Mouse (Mus musculus) megakaryocyte progenitor cell, adult 5-6 weeks (primary cell): ENCODE measurements around the gene Slc25a25. TPM values are rescaled to one million over a fixed set of nuclear protein-coding genes. Genes with fewer than 3 reads are reported as not detected.

Experiments used
- ATAC-seq: replicated peaks from 2 replicates; pipeline ENCODE4 v1.8.0; 2016; ENCODE audit warnings: mild to moderate bottlenecking, moderate TSS enrichment, inconsistent platforms; ENCODE audit not compliant: poor library complexity
- total RNA-seq, 2 experiments: library from RNA; stranded (forward) in 1 of 2; stranded (reverse) in 1 of 2; fragments of 157-497, 149-512 nt in 1 of 2; fragments of 200-1000 nt in 1 of 2; gene quantifications; 2 replicates each; pipeline versions ENCODE4 v1.2.3 to v1.2.4; 2015 to 2017

Gene Slc25a25
- total RNA-seq, 2 experiments from 2014 or later, result 5.2 to 11.5 TPM

DNA sequence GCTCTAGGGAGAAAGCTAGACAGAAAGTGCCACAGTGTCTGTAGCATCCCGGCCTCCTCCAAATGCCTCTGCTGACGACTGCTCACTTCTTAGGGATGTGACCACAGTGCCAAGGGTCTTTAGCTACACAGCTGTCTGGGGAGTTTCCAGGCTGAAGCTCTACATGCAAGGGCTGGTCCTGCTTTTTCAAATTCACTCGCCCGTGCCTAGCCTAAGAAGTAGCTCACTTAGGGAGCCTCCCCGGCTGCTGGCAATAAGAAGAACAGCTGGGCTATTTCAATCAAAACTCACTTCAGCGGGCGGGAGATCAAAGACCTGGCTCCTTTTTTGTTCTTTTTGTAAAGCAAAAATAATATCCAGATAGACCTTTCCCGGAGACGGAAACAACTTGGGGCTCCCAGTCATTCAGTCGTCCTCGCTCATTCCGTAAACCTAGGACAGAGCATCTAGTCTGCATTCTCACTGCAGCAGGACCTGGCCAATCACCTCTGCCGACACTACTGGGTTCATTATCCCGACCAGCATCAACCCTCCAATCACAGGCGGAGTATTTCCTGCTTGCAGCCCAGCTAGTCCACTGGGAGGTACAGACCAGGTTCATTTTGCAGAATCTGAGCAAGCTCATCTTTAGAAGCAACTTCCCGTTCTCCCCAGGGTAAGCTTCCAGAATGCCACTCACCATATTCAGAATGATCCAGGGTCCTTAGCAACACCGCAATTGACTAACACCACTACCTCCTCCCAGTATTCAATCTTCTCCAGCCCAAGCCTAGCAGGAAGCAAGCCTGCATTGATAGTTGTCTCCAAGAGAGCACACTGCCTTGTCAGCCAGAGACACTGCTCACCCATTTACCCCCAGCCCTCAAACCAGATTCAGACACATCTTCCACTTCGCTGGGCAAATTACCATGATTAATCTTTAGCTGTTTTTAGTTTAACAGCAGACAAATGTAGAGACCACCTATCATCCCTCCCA lies 20.3 kb downstream of the Slc25a25 start:
- no peak for ATAC-seq

DNA sequence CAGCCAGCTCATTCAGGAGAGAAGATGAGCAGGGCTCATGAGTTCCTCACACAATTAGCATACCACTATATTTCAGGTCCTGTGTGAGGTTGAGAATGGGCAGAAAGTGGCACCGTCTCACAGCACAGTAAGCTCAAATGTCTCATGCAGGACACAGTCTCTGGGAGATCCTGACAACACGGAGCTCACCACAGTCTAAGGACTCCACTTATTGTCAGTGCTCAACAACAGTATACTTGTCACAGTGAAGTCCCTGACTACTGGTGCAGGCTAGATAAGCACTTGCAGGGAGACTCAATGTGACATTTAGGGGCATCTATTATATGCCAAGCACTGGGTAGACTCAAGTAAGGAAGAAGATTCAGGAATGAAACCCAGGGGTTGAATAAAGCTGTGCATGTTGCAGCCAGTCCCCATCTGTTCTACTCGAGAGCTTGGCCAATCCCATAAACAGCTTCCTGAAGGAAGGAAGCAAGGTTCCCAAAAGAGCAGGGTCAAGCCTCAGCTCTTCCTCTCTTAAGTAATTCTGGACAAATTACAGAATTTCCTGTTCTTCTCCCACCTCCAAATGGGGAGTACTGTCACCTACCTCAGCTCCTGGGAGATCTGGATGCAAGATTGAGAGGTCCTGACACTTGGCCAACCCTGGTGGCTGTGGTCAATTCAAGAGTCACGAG lies 21.9 kb downstream of the Slc25a25 start:
- peak; percentile 63 for ATAC-seq

DNA sequence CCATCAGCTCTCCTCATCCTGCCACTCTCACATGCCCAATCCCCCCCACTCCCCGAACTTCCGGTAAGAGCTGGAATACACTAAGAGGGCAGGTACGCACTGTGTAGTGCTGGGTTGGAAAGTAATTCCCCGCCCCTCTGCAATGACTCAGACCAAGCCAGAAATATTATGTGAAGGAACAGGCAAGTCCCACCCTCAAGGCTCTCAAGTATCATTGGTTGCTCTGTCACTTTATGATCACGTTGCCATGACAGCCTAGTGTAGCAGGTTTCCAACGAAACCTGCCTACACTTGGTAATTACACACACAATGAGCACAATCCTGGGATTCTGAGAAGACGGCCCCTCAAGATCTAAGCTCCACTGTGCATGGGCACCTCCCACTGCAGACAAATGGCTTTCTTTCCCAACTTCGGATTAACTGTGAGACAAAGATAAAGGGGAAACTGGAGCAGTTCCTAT lies 23.0 kb downstream of the Slc25a25 start:
- peak; percentile 53 for ATAC-seq

DNA sequence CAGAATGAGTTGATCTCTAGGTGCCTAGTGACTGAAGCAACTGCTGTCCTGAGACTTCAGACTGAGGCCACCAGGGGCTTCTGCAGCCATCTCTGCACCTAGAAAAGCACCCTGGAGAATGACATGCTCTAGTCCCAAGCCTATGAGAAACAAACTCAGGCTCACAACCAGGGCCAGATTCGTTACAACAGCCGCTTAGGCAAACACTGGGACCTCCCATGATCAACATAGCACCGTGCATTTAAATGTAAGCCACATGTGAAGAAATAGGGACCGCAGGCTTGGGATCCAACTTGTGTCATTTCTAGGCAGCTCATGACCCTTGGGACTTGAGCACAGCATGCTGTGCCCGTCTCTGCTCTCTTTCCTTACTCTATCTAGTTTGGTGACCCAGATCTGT lies 23.5 kb downstream of the Slc25a25 start:
- ATAC-seq, result no peak

DNA sequence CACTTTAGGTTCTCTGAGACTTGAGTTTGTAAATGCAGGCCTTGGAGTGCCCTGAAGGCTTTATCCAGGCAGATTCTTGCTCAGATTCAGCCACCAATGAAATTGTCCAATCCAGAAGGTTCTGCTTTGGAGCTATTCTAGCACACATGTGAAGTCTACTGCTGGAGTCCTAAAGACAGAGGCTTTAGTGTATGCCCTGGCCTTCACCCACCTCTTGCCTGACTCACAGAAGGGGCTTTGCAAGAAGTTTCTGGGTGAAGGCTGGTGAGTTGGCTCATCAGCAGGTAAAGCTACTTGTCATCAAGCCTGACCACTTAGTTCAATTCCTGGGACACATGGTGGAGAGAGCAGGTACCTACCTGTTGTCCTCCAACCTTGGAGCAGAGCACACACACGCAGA lies 25.1 kb downstream of the Slc25a25 start:
- ATAC-seq, result no peak

DNA sequence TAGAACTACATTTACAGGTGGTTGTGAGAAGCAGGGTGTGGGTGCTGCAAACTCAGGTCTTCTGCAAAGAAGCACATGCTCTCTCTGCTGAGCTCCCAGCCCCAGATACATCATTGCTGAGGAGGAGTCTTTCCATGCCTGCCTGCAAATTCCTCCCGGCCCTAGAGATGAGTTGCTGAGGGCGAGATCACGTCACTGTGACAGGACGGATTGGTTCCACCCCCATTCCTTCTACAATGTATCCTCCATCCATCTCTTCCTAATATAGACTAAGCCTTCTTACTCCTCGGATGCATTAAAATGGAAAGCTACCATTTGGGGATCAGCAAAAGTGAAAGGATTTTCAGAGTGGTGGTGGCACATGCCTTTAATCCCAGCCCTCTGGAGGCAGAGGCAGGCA lies 25.7 kb downstream of the Slc25a25 start:
- no peak for ATAC-seq

DNA sequence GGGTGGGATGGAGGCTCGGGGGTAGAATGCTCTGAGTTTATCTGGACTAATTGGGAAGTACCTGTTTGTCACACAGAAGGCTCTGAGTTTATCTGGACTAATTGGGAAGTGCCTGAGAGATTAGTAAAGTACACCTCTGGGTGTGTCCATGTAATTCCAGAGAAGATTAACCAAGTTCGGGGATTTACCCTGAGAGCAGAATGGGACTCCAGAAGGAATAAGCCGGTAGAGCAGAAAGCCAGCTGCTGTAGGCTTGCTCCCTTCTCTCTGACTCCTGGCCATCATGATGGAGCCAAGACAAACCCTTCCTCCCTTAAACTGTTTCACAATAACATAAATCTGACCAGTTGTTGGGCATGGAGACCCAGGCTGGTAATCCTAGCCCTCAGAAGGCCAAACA lies 26.4 kb downstream of the Slc25a25 start:
- ATAC-seq, result no peak

DNA sequence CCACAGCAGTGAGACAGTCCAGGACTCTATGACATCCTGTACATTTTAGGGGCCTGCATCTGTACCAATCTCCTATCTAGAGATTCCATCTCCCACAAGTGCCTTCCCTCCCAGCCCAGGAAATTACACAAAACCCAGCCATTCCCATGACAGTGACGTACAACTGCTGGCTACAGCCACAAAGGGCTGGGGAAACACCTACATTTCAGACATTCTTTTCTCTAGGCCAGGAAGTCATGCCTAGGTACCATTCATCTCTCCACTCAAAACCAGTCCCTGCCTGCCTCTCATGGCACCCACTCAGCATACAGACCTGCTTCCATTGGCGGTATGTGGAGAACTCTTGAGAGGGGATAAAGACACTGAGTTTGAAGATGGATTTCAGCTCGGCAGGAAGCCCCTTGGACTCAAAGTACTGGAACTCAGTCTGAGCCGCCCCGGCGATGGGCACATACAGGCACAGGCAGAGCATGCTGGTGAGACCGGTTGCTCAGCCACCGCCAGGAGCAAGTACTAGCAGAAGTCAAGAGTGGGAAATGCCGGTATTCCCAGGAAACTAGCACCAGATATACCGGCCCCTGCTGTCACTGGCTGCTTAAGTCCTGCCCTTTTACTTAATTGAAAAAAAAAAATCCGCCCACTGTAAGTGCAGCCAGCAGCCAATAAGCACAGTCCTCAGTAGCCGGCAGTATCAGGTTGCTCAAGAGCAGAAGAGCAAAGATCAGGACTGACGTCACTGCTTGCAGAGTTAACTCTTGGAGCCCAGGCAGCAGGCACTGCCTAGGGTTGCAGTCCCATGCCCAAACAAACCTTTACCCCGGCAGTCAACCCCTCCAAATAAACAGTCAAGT lies 27.5 kb downstream of the Slc25a25 start:
- peak; percentile 89 for ATAC-seq

DNA sequence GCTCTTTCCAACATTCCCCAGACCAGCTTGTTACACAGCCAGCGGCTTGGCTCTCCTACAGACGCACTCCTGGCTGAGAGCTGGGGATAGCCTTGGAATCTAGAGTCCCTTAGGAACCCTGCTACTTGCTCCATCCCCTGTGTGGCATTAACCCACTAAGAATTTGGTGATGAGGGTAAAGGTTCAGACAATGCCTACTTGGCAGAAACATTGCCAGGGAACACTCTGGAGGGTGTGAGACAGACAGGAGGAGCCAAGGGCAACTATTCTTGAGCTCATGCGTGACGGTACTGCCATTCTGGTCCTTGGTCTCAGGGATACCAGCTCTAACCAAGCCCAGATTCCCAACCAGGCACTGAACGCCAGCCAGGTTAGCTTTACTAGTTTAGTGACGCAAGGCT lies 29.4 kb downstream of the Slc25a25 start:
- ATAC-seq, result no peak

DNA sequence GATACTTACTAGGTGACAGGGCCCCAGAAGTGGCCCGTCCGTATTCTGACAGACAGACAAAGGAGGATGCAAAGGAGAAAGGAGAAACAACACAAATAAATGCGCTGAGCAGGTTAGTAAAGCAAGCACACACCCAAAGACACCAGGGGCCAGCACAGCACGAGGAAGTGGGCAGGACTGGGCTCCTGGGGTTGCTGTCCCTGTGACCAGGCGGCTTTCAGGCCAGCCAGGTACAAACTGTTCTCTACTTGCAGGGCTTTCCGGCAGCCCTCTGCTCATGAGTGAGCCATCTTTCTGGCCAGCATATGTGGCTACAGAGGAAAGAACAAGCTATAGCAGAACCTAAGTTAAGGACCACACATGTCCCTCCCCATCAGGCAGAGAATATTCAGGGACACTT lies 30.6 kb downstream of the Slc25a25 start:
- ATAC-seq, result no peak

DNA sequence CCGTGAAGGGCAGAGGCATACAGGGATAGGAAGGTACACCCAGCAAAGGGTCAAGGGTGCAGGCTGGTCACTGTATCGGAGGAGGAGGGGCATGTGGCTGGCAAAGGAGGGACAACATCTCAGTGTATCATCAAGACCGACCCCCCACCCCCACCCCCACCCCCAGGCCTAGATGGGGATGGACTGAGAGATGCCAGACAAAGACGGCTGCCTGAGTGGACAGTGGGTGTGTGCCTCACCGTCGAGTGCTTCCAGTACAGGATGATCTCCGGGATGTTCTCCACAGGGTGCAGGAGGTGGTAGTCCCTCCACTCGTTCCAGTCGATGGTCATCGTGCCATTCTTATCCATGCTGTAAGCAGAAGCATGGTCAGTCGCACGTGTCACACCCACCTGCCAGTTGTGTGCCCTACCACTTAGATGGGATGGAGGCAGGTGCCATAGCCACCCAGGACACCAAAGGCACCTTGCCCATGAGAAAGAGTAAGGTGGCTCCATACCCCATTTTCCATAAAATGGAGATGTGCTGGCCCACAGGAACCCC lies 31.1 kb downstream of the Slc25a25 start:
- ATAC-seq, result no peak

DNA sequence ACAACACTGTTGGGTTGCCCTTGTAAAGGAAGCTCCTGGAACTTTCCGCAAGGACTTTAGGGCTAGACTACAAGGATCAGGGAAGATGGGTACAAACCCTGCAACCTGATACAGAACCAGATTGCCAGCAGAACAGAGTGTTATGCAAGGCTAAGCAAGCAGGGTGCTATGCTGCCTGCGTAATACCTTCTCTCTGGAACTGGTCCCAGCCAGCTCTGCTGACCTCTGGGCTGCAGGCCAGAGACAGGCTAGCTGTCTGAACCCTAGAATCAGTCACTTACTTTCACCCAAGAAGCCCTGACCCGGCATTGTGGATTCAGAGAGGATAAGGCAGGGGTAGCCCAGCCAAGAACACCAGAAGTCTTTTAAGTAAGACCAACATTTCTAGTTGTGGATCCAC lies 31.9 kb downstream of the Slc25a25 start:
- no peak for ATAC-seq

DNA sequence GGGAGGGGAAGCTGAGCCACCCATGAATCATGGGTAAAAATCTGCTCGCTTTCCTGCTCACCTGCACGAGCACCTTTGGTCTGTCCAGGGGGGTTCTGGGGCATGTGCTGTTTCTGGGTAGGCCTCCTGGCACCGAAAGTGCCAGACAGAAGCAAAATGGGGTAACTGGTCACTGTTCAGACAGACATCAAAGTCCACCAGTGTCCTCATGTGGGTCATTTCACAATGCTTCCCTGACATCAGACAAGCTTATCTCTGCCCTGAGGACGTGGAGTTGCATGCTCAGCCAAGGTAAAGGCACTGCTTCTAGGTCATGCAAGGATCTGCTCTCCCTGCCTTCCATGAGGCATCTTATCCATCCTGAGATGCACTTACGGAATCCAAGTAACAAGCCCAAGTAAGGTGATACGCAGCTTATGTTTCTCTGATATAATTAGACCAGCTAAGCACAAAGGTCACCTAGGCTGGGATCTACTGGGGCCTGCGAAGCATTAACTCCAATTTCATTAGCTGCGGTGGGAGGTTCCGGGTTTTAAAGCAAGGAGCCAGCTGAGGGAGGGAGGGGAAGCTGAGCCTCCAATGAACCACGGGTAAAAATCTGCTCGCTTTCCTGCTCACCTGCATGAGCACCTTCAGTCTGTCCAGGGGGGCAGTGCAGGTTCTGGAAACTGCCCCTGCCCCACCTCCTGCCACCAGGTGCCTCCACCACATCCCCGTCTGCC lies 32.7 kb downstream of the Slc25a25 start:
- no peak for ATAC-seq

DNA sequence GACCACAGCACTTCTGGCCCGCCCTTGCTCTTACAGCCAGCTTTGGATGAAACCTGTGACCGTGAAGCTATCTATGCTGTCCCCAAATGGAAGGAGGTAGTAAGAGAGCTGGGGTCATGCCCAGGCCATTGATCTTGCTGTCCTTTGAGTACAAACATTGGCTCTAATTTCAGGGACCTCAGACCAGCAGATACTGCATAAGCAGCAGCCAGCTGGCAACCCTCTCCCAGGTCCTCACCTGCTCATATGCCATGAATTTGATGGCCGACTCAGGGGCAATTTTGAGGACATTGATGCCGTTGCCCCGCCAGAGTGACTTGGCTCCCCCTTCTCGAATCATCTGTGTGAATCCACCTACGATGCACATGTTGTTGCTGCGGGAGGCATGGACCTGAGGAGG lies 33.8 kb downstream of the Slc25a25 start:
- ATAC-seq, result no peak

DNA sequence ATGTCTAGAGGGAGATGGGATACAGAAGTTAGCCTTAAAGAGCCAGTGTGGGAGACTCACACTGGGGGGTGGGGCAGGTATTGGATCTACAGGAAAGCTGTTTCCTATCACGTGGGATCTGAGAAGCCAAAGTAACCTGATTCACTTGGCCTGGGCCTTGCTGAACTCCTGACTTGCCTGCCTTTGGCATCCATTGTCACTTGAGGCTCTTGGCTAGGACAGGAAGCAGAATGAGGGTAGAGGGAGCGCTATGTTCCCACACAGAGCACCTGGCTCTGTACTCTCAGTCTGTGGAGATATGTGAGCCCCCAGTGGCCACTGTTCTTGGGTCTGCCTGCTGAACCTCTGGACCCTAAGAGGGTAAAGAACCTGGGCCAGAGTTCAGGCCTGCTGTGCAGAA lies 34.7 kb downstream of the Slc25a25 start:
- ATAC-seq, result no peak

DNA sequence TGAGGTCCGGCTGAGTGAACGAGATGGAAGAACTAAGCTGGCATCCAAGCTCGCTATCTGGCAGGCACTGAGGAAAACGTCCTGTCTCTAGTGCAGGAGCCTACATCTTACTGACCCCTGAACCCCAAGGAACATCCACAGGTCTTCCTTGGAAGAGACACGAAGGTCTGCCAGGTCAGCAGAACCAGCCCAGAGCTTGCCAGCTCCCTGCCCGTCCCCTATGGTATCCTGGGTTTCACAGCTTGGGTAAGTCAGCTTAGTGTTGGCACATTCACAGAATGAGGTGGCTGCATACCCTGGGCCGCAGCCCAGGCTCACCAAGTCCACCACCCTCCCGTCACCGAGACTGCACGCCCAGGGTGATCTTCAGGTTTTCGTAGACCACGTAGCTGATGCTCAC lies 35.4 kb downstream of the Slc25a25 start:
- no peak for ATAC-seq

DNA sequence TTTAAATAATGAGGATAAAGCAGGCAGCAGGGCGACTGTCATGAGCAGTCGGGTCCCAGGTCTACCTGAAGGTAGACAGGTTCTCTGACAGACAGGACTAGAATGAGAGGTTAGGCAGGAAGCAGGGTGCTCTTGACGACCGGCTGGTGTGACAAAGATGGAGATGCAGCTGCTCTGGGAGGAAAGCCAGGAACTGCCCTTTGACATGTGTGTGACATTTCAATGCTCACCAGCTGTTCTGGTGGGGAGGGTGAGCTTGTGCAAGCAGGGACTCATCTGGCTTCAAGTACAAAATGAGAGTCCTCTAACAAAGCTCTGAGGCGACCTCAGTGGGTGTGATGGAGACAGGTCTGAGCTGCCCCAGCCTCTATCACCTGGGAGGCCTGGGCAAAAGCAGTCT lies 37.3 kb downstream of the Slc25a25 start:
- no peak for ATAC-seq

DNA sequence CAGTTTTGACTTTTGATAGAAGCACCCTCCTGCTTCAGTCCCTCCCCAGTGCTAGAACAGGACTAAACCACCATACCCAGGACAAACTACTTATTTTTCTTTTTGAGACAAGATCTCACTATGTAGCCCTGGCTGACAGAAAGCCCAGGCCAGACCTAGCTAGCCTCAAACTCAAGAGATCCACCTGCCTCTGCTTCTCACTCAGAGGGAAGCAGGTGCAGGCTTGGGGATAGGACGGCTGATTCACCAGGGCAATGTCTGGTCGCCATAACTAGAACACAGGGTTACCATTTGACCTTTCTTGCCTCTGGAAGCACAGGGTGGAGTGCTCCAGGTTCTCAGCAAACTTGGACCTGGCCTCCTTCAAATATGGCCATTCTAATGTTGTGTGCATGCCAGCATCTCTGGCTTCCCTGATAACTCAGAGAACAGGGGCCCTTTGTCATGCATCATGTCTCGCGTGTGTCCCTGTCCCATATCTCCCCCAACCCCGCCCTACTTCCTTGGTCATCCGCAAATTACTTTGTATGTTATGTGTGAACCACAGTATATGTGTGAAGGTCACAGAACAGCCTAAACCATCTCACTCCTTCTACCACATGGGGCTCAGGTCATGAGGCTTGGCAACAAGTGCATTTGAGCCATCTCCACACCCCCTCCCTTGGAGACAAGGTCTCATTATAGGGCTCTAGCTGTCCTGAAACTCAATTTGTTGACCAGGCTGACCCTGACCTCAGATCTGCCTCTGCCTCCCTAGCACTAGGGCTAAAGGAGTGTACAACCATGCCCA lies 38.3 kb downstream of the Slc25a25 start:
- ATAC-seq, result peak; percentile 29

DNA sequence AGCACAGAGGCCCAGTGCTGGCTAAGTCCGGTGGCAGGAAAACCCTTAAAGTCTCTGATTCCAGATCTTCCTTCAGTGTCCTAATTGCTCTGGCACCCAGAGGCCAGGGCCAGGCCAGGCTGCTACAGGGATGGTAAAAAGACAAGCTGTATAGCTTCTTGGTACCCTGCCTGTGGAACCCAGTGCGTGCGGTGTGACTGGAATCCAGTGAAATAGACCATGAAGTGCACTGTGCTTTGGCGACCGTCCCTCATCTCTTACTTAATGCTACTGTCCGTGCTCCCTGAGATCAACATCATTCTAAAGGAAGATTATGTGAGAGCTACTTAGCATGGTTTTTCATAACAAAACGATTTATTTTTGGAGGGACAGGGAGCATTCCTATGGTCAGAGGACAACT lies 39.8 kb downstream of the Slc25a25 start:
- no peak for ATAC-seq
